Mouse (Mus musculus): Measurements from ENCODE around the gene Dlgap4.

The Dlgap4 gene

DNA sequence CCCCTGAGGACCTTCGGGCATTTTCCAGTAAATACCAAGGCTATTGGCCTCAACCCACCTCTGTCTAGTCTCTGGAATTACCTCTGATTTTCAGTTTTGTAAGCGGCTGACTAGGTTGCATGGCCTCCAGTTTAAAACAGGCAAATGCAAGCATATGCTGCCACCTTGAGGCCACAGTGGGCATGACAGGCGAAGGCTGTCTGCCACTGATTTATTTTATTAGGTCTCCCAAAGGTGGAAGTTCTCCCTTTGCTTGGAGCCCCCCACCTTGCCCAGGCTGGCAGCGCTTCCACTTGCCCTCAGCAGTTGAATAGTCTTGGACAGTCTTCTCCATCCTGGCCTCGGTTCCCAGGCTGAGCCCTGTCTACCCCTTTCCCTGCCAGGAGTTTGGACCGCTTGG, 92.0 kb downstream of the Dlgap4 start:
- DNase-seq (ENCODE audit: low spot score in 2 of 2): peak; percentile 59 to 83

DNA sequence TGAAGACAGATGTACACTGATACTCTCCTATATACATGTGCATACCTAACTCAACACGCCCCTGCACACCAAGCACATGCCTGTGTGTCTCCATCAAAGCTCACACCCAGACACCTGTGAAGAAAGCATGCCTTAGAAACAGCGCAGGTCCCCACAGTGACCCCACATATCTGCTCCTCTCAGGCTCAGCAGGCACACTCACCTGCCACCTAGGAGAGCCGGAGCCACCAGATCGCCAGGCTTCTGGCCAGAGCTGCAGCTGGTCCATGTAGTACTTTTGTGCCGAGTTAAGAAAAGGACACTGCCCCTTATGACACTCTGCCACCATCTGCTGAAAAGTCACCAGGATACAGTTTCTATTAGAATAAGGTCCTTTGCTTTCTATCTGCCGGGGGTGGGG, 103.2 kb downstream of the Dlgap4 start:
- no peak for DNase-seq (ENCODE audit: low spot score in 2 of 2)

GRCm38 (mm10) chr2:156717320-156718281, 104.1 kb downstream of the Dlgap4 start:
- DNase-seq (ENCODE audit: low spot score in 2 of 2): no peak

- DNase-seq (ENCODE audit: low spot score in 2 of 2): no peak
These were observed 105.3 kb downstream of the Dlgap4 start for GRCm38 (mm10) chr2:156718793-156719192.

GRCm38 (mm10) chr2:156719549-156720312, 106.2 kb downstream of the Dlgap4 start:
- DNase-seq (ENCODE audit: low spot score in 2 of 2): no peak

DNA sequence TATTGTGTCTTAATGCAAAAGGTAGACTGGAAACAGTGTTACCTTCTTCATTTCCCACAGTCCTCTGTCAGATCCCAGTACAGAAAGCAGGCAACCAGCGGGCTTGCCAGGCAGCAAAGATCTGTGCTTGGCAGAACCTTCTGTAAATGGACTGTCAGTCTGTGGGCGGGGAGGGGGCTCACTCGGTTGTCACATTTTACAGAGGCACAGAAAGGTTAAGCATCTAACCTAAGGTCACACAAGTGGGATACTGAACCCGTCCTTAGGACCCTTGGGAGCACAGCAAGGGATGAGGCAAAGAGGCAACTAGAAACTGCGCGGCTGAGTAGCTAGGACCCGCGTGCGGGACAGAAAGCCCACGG, 106.8 kb downstream of the Dlgap4 start:
- no peak for DNase-seq (ENCODE audit: low spot score in 2 of 2)

DNA sequence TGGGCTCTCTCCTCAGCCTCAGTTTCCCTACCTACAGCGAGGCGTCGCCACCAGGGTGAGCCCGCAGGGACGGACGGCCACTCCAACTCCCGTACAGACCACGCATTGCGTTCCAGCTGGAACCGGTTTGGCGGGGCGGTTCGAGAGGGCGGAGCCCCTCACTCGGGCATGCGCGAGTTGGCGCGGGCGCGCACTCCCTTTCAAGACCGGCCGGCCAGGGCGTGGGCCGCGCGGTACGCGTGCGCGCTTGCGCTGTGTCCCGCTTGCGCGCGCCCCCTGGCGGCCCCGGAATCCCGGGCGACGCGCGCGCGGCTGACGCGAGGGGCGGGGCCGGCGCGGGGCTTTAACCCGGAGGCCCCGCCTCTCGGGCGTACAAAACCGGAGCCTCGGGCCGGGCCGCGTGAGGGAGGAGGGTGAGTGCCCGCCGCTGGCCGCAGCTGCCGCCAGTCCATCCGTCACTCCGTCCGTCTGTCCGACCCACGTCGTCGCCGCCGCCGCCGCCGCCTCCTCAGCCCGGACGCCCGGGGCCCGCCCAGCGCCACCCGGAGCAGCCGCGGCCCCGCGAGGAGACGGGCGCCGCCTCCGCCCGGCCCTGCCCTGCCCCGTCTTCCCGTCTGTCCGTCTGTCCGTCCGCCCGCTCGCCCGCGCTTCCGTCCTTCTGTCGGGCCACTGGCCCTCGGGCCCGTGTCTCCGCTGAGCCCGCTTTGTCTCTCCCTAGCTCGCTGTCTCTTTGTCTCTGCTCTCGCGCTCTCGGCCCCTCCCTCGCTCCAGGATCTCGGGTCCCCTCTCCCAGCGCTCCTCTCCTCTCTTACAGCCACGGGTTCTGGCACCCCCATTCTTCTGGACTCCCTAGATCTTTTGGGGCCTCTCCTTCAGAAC, 107.4 kb downstream of the Dlgap4 start:
- DNase-seq (ENCODE audit: low spot score in 2 of 2): peak; percentile 94 to 96

GRCm38 (mm10) chr2:156721554-156722070, 108.1 kb downstream of the Dlgap4 start:
- peak in 1 of 2 experiments; percentile 33 for DNase-seq (ENCODE audit: low spot score in 2 of 2)

DNA sequence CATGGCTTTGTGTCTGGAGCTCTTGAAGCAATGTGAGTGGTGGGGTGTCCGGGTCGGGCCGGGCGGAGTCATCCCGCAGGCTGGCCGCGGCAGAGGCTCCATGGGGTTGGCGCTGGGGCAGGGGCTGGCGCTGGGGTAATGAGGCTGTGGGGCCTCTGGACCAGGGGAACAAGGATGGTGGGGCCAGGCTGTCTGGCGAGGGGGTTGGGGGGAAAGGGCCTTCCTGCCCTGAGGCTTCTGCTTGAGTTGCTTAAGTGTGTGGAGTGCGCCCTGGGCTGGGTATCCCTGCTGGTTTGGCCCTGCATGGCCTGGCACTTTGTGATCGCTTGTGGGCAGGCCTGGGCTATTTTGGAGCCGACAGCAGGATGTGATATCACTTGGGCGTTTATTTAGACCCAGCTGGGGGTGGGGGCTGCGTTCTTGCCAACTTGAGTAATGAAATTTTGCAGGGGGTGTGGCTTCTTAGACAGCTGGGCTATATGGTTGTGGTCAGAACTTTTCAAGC, 108.6 kb downstream of the Dlgap4 start:
- DNase-seq (ENCODE audit: low spot score in 2 of 2): peak; percentile 45 to 62

- no peak for DNase-seq (ENCODE audit: low spot score in 2 of 2)
These were observed 109.2 kb downstream of the Dlgap4 start for GRCm38 (mm10) chr2:156722752-156723151.

- no peak for DNase-seq (ENCODE audit: low spot score in 2 of 2)
These were observed 110.5 kb downstream of the Dlgap4 start for GRCm38 (mm10) chr2:156723899-156724523.

- no peak for DNase-seq (ENCODE audit: low spot score in 2 of 2)
These were observed 111.4 kb downstream of the Dlgap4 start for GRCm38 (mm10) chr2:156724871-156725270.

DNA sequence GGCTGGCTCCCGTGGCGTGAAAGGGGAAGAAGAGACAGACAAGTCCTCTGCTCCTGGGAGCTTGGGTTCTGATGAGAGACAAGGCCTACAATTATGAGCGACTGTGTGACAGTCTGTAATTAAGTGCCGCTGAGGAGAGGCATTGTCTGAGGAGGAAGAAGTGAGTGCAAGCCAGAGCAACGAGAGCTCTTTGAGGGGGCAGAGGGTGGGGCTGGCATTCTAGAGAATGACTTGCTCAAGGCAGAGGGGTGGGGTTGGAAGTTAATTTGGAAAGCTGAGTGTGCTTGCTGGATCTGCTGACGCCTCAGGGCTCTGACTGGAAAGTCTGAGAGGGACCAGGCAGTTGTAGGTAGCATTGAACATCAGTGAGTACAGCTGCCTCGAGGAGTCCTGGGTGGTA, 112.8 kb downstream of the Dlgap4 start:
- DNase-seq (ENCODE audit: low spot score in 2 of 2): no peak

DNA sequence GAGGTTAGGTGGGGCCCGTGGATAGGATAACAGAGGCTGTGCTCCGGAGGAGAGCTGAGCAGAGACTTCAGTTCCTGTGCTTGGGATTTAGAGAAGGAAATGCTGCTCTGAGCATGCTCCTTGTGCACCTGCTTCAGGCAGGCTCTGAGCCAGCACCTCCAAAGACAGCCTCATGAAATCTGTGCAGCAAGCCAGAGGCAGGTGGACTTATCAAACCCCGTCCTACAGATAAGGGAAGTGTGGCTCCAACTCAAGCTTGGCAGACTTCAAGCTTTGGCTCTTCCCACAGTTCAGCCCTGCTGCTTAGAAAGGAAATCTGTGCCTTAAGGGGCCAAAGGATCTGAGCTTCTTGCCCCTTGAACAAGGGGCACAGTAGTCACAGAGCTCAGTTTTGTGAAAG, 113.4 kb downstream of the Dlgap4 start:
- no peak for DNase-seq (ENCODE audit: low spot score in 2 of 2)

- DNase-seq (ENCODE audit: low spot score in 2 of 2): no peak
These were observed 116.3 kb downstream of the Dlgap4 start for GRCm38 (mm10) chr2:156729537-156730469.

- no peak for DNase-seq (ENCODE audit: low spot score in 2 of 2)
These were observed 117.0 kb downstream of the Dlgap4 start for GRCm38 (mm10) chr2:156730501-156730921.

DNA sequence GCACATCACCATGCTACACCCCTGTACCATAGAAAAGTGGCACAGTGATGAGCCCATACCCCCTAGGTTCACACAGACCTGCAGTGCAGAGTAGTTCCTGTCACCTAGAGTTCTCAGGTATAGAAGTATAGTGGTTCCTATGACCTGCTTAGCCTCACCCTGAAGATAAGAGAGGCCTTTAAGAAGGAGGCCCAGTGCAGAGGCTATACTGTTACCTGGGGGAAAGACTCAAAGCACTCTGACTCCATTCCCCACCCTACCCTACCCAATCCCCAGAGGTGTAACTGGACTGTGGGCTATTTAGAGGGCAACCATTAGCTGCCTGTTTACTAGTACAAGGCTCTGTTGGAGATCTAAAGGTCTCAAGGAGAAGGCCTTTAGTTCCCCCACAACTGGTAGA, 118.1 kb downstream of the Dlgap4 start:
- DNase-seq (ENCODE audit: low spot score in 2 of 2): no peak

DNA sequence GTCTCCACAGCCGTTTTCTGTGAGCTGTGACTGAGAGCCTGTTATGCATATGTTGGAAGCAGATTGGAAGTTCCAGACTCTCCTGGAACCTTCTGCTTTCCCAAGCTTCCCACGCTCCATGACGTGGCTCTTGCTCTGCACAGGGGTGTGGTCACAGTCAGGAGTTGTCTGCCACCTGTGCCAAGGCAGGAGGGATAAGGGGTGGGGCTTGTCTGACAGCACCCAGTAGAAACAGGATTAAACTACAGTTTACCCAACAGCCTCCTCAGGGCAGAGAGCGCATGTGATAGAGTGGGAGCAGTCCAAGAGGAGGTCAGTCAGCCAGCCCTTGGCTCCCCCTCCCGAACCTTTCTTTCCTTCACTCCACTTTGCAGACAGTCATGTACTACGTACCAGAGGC, 118.6 kb downstream of the Dlgap4 start:
- peak; percentile 49 to 78 for DNase-seq (ENCODE audit: low spot score in 2 of 2)

GRCm38 (mm10) chr2:156735761-156736335, 122.3 kb downstream of the Dlgap4 start:
- no peak for DNase-seq (ENCODE audit: low spot score in 2 of 2)
